Comparison of ENCODE assay signal across 10 mouse cellular contexts in the genomic region with DNA sequence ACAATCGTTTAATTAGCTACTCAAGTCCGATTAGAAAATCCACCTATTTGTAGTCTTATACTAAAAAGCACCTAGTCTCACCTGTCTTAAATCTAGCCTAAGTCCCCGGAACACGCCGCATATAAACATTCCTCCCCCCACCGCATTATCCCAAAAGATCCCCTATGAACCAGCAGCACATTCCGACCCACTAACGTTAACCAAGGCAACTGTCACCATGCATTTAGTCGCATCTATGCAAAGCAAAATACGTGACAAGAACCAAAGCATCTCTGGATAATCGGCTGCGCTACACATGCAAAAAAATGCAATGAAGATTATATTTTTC. TPM values are rescaled to one million over a fixed set of nuclear protein-coding genes. Genes with fewer than 3 reads are reported as not detected.
DNase-seq lines count a peak whose midpoint lies in the region; ATAC-seq and TF ChIP-seq lines count a peak whose summit lies in the region.
"Had no signal": no experiment of that assay in that cellular context is flagged by ENCODE, and none has a peak within 500 bp of the region (broad histone marks: within the 10 kb centered on the region; RNA-seq: fewer than 3 reads in every experiment).

No protein-coding gene starts in this region.

- H3K4me2 ChIP-seq in lung, embryonic 16.5 days (ENCODE audit: low read depth, low read length): peak overlapping the region; percentile 71
- peak overlapping the region; percentile 69 for H3K4me2 ChIP-seq in limb, embryonic 14.5 days (replicated peaks; ENCODE audit: low read depth, low read length, severe bottlenecking)
- H3K4me2 ChIP-seq in stomach, postnatal 0 days (replicated peaks; ENCODE audit: low read depth): peak overlapping the region; percentile 58

- no peak overlapping the region for H3K27ac ChIP-seq in lung, embryonic 16.5 days (ENCODE audit: low read length)
- no peak overlapping the region for H3K27ac ChIP-seq in limb, embryonic 14.5 days (replicated peaks; ENCODE audit: low read depth, low read length)
- H3K27ac ChIP-seq in stomach, postnatal 0 days (replicated peaks): no peak overlapping the region

- H3K4me1 ChIP-seq in lung, embryonic 16.5 days (replicated peaks; ENCODE audit: control insufficient read depth, insufficient read depth, low read length): 0 out of 2 replicates have a peak, but pooled peaks cover 5% of the 10 kb centered on the region
- peaks cover 9% of the 10 kb centered on the region for H3K4me1 ChIP-seq in limb, embryonic 14.5 days (ENCODE audit: control insufficient read depth, insufficient read depth, low read length)
- no peaks in the 10 kb centered on the region for H3K4me1 ChIP-seq in stomach, postnatal 0 days (replicated peaks; ENCODE audit: control insufficient read depth, insufficient read depth)

- H3K4me3 ChIP-seq in lung, embryonic 16.5 days (ENCODE audit: low read length): peak overlapping the region; percentile 45
- H3K4me3 ChIP-seq in limb, embryonic 14.5 days (replicated peaks; ENCODE audit: low read length): peak overlapping the region; percentile 44
- H3K4me3 ChIP-seq in stomach, postnatal 0 days (ENCODE audit: low read depth, low read length): peak overlapping the region; percentile 37

- TF ChIP-seq POLR2A in limb, embryonic 14.5 days (IDR thresholded peaks at IDR 0.05; ENCODE audit: borderline replicate concordance, extremely low read depth, insufficient read depth, insufficient read length): no peak

- no peak for ATAC-seq in cerebellum, adult (ENCODE audit: insufficient number of reproducible peaks, low FRiP score, low TSS enrichment)
- ATAC-seq in lung, embryonic 16.5 days (ENCODE audit: low read depth): no peak
- no peak for ATAC-seq in limb, embryonic 14.5 days (ENCODE audit: low FRiP score, low read depth)
- no peak for ATAC-seq in stomach, postnatal 0 days (ENCODE audit: low FRiP score, low TSS enrichment)

- peak overlapping the region; percentile 50 for H3K9ac ChIP-seq in lung, embryonic 16.5 days (ENCODE audit: low read length)
- H3K9ac ChIP-seq in limb, embryonic 14.5 days (ENCODE audit: low read depth, low read length, severe bottlenecking): peak overlapping the region; percentile 38; the same call in 1 of the 2 replicates
- H3K9ac ChIP-seq in stomach, postnatal 0 days (ENCODE audit: low read length): no peak overlapping the region

- no peak for TF ChIP-seq CTCF in stomach, postnatal 0 days (IDR thresholded peaks at IDR 0.05; ENCODE audit: low read depth)

- no peaks in the 10 kb centered on the region for H3K36me3 ChIP-seq in lung, embryonic 16.5 days (ENCODE audit: control insufficient read depth, insufficient read depth, low read length)
- H3K36me3 ChIP-seq in limb, embryonic 14.5 days (ENCODE audit: control insufficient read depth, insufficient read depth, low read length): no peaks in the 10 kb centered on the region
- H3K36me3 ChIP-seq in stomach, postnatal 0 days (ENCODE audit: control insufficient read depth, insufficient read depth, low read length): no peaks in the 10 kb centered on the region

- TF ChIP-seq EP300 in stomach, postnatal 0 days (optimal IDR thresholded peaks at IDR 0.05): no peak

- 2% methylated on average over 12 of the region's 12 CpGs for WGBS in lung, embryonic 16.5 days
- 3% methylated on average over 12 of the region's 12 CpGs for WGBS in limb, embryonic 14.5 days
- 3% methylated on average over 12 of the region's 12 CpGs for WGBS in stomach, postnatal 0 days

- no peaks in the 10 kb centered on the region for H3K9me3 ChIP-seq in lung, embryonic 16.5 days (ENCODE audit: control insufficient read depth, low read length)
- H3K9me3 ChIP-seq in limb, embryonic 14.5 days (ENCODE audit: control insufficient read depth, low read length): no peaks in the 10 kb centered on the region
- H3K9me3 ChIP-seq in stomach, postnatal 0 days (ENCODE audit: control insufficient read depth, low read length): no peaks in the 10 kb centered on the region

- peaks cover 14% of the 10 kb centered on the region; the same call in 1 of the 2 replicates for H3K27me3 ChIP-seq in lung, embryonic 16.5 days (ENCODE audit: control insufficient read depth, insufficient read depth, low read depth, low read length)
- H3K27me3 ChIP-seq in limb, embryonic 14.5 days (ENCODE audit: control insufficient read depth, insufficient read depth, low read length): 0 out of 2 replicates have a peak, but pooled peaks cover 21% of the 10 kb centered on the region
- no peaks in the 10 kb centered on the region for H3K27me3 ChIP-seq in stomach, postnatal 0 days (ENCODE audit: control insufficient read depth, insufficient read depth, low read length)

- DNase-seq in cerebellum, adult 8-10 months: peak; percentile 44
- DNase-seq in lung, adult 18-20 months: no peak
- no peak for DNase-seq in limb, embryonic 14.5 days (ENCODE audit: low spot score)
- DNase-seq in stomach, postnatal 0 days (ENCODE audit: low spot score): no peak
- DNase-seq in thymus, postnatal 14 days: no peak
- DNase-seq in layer of hippocampus, adult 11-12 months (ENCODE audit: low spot score): no peak

RNA-seq across cellular contexts. Expression of a gene that starts 0.4 kb away (rescaled TPM):
- 5.5 and 7.1 TPM in 2 replicates for polyA plus RNA-seq in lung, embryonic 16.5 days (2015; fragmentation: Nextera tagmentation; extraction: Ambion mirVana)
- polyA plus RNA-seq in limb, embryonic 14.5 days (2012; rRNA removed): 1.4 and 1.6 TPM in 2 replicates
- 1.8 TPM in 2 replicates for polyA plus RNA-seq in limb, embryonic 14.5 days (2014; fragmentation: Nextera tagmentation; extraction: Ambion mirVana)
- 0.65 and 0.72 TPM in 2 replicates for polyA plus RNA-seq in stomach, postnatal 0 days (2015; fragmentation: Nextera tagmentation; extraction: Ambion mirVana)
- polyA plus RNA-seq: C2C12; testis, adult 2 months had no signal

RNA-seq across cellular contexts. Expression of a gene that starts 19.9 kb away (rescaled TPM):
- polyA plus RNA-seq in lung, embryonic 16.5 days (2015; fragmentation: Nextera tagmentation; extraction: Ambion mirVana): 0.54 and 0.65 TPM in 2 replicates
- polyA plus RNA-seq in limb, embryonic 14.5 days (2012; rRNA removed): 0.09 and 0.21 TPM in 2 replicates
- 0.39 and 0.57 TPM in 2 replicates for polyA plus RNA-seq in limb, embryonic 14.5 days (2014; fragmentation: Nextera tagmentation; extraction: Ambion mirVana)
- polyA plus RNA-seq in stomach, postnatal 0 days (2015; fragmentation: Nextera tagmentation; extraction: Ambion mirVana): 0.33 and 0.38 TPM in 2 replicates
